In genomic region chr6:50960341-50960740, GRCm38 (mm10) we compare ENCODE assay signal across 20 mouse cellular contexts.
DNase-seq lines count a peak whose midpoint lies in the region; ATAC-seq and TF ChIP-seq lines count a peak whose summit lies in the region.
"Had no signal": no experiment of that assay in that cellular context is flagged by ENCODE, and none has a peak within 500 bp of the region (broad histone marks: within the 10 kb centered on the region; RNA-seq: fewer than 3 reads in every experiment).

No protein-coding gene starts in this region.

- DNase-seq in layer of hippocampus, adult 2 months (ENCODE audit: low spot score in 2 of 2) = no peak
- DNase-seq in layer of hippocampus, adult 18-20 months (ENCODE audit: low spot score in 2 of 2) = no peak
- peak; percentile 67 for DNase-seq in NIH3T3 (ENCODE audit: low read depth)
- DNase-seq in embryonic facial prominence, embryonic 14.5 days (ENCODE audit: low spot score) = no peak
- no peak for DNase-seq in B cell, adult 2 months
- no peak for DNase-seq in ovary, postnatal 10 days (ENCODE audit: low spot score)
- DNase-seq: adrenal gland, adult 2 months; adrenal gland, postnatal 25 days; cerebellum, adult 18-20 months; cerebellum, adult 9-11 months; cerebellum, postnatal 36 days; gastrocnemius, postnatal 14 days; heart, postnatal 36 days; kidney, adult 11 months had no signal

- no peak for TF ChIP-seq CTCF in layer of hippocampus, adult 2 months (conservative IDR thresholded peaks at IDR 0.05)

- peak overlapping the region; percentile 61 for H3K27ac ChIP-seq in layer of hippocampus, adult 2 months
- peak overlapping the region; percentile 53; the same call in 1 of the 2 replicates for H3K27ac ChIP-seq in embryonic facial prominence, embryonic 14.5 days (replicated peaks; ENCODE audit: low read depth, low read length)
- H3K27ac ChIP-seq: forebrain, embryonic 10.5 days; hindbrain, embryonic 12.5 days had no signal

- no peaks in the 10 kb centered on the region for H3K36me3 ChIP-seq in embryonic facial prominence, embryonic 14.5 days (ENCODE audit: control insufficient read depth, insufficient read depth, low read length)
- H3K36me3 ChIP-seq: forebrain, embryonic 10.5 days; heart, embryonic 13.5 days; hindbrain, embryonic 12.5 days had no signal

- no peaks in the 10 kb centered on the region for H3K9me3 ChIP-seq in embryonic facial prominence, embryonic 14.5 days (ENCODE audit: control insufficient read depth, low read length)
- H3K9me3 ChIP-seq: forebrain, embryonic 10.5 days; heart, embryonic 13.5 days; hindbrain, embryonic 12.5 days had no signal

- no peak for ATAC-seq in embryonic facial prominence, embryonic 14.5 days (ENCODE audit: low read depth)
- ATAC-seq: forebrain, embryonic 16.5 days; hindbrain, embryonic 16.5 days had no signal

- no peak overlapping the region for H3K4me3 ChIP-seq in layer of hippocampus, adult 2 months
- no peak overlapping the region for H3K4me3 ChIP-seq in embryonic facial prominence, embryonic 14.5 days (ENCODE audit: low read depth, low read length)
- H3K4me3 ChIP-seq: erythroblast, embryonic 14.5 days; forebrain, embryonic 10.5 days; heart, embryonic 13.5 days; hindbrain, embryonic 12.5 days had no signal

- WGBS in embryonic facial prominence, embryonic 14.5 days = 62% methylated on average over 5 of the region's 5 CpGs

- peaks cover 2% of the 10 kb centered on the region; the same call in 1 of the 2 replicates for H3K4me1 ChIP-seq in embryonic facial prominence, embryonic 14.5 days (ENCODE audit: control insufficient read depth, insufficient read depth, low read length)
- H3K4me1 ChIP-seq: heart, embryonic 13.5 days had no signal

- H3K9ac ChIP-seq in embryonic facial prominence, embryonic 14.5 days (ENCODE audit: low read depth, low read length) = no peak overlapping the region
- H3K9ac ChIP-seq: heart, embryonic 13.5 days; hindbrain, embryonic 12.5 days had no signal

- no peak overlapping the region for H3K4me2 ChIP-seq in embryonic facial prominence, embryonic 14.5 days (ENCODE audit: low read depth, low read length)
- H3K4me2 ChIP-seq: heart, embryonic 13.5 days; hindbrain, embryonic 12.5 days had no signal

- no peaks in the 10 kb centered on the region for H3K27me3 ChIP-seq in embryonic facial prominence, embryonic 14.5 days (replicated peaks; ENCODE audit: control insufficient read depth, insufficient read depth, low read length)
- H3K27me3 ChIP-seq: heart, embryonic 13.5 days; hindbrain, embryonic 12.5 days had no signal
